Mouse (Mus musculus) urinary bladder, postnatal 4 days (tissue): Measurements from ENCODE around the gene Rusc1.
"Not testable (repeated sequence)": the region's sequence is repeated elsewhere in the genome, so short reads cannot be mapped to it uniquely, and the experiment has no call there.

ENCODE experiments used
- DNase-seq, 2 experiments: peaks; one replicate each; pipeline ENCODE4 v3.0.0; 2021 to 2022; ENCODE audit warnings: low spot score in 2 of 2

Rusc1 gene

DNA sequence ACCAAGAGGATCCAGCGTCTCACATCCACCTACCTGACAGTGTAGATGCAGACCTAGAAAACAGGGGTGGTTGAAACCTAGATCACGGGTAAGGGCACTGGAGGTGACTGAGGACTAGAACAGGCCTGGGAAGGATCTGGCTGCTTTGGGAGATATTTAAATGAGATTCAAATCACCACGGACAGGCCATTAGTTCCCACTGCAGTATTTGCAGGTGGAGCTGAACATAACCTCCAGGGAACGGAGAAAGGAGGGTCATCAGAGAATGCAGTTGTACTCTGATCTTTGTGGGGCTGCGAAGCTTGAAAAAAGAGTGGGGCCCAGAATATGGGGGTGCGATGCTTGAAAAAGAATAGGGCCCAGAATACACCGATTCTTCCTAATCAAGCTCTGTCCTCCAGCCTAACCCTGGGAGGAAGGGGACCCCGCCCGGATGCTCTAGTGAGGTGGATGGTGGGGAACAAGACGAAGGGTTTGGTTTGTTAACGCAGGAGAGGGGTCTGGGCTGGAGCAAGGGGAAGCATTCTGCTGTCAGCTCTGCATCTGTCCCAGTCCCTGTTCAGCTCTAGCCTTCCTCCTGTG, 511 bp downstream of the Rusc1 start:
- DNase-seq: no peak

DNA sequence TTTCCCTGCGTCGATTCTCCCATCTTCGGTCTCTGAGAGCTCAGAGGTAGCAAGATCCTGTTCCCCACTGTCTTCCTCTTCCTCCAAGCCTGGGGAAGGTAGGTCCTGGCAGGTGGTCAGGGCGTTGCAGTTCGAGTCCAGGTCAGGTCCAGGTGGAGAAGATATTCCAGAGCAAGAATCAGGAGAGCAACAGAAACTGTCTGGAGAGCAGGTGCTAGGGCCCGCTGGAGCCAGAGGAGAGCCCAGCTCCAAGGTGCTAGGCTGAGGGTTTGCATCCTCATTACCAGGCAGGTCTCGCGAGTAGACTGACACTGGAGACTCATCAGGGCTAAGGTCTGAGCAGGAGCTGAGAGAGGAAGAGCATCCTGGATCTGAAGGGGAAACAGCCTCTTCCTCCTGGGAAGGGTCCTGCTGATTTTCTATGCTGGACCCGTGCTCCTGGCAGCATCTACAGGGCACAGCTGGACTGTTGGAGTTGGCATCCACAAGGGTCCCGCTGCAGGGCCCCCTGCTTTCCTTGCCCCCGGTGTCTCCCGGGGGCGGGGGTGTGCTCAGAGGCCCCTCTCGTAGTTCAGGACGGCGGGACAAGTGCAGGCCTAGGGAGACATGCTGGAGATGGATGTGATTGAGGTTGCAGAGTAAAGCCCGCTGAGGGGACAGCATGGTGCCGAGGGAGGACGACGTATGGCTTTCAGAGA, 1.2 kb downstream of the Rusc1 start:
- DNase-seq: no peak

DNA sequence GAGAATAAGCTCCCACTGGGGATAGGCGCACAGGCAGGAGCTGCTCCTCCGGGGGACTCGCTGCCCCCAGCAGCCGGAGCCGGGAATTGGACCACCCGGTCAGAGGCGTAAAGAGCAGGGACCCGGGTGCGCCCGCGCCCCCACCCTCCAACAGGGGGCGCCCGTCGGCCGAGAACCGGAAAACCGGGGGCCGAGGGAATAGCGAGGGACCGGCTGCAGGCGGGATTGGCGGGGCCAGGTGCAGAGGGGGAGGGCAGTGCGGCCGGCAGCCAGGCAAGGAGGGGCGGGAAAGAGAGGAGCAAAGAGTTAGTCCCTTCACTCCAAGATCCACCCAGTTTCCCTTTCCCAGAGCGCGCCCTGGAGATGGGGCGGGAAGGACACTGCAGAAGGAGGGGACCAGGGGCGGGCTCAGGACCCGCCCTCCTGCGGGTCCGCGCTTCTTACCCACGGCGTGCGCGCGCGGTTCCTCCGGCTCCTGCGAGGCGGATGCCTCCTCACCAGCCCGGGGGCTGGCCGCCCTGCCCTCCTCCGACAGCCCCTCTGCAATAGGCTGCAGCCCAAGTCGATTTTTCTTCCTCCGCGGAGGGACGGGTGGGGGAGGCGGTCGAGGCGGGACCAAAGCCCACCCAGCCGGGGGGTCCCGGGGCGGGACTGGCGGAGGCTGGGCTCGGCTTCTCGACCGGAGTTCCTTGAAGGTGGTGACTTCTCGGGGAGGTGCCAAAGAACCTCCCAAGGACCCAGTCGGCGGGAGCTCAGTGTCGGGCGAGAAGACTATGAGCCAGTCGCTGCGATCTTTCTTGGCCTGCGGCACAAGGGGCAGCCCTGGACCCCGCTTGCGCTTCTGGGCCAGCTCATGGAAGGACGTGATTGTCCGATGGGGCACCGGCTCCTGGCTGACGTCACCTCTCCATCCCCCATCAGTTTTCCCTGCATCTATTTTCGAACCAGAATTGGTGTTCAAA, 2.1 kb downstream of the Rusc1 start:
- DNase-seq: peak; percentile 79 to 80

DNA sequence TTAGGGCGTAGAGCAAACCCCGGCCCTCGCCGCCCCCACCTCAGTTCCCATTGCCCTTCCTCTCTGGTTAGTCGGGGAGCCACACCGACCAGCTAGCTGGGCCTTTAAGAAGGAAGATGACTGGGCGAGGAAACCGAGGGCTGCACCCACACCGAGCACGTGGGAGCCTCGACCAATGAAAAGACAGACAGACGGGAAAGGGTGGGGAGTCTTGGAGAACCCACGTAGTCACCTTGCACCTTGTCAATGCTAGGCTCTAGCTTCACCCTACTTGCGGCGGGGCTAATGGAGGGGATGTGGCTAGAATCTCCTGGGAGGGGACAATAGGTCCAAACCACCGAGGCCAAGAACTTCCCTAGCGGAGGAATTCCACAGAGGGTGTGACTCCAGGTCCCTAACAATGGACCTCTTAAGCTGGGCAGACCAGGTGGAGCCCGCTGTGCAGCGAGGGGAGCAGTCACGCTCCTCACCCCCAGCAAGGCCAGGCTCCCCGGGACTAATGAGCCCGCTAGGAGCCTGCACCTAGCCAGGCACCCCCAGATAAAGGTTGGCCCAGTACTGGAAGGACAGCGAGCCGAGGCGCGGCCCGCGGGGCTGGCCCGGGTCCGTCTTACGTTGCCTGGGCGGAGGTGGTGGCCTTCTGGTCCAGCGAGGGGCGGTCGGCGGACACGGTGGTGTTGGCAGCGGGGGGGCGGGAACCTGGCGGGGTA, 3.1 kb downstream of the Rusc1 start:
- peak; percentile 78 for DNase-seq

DNA sequence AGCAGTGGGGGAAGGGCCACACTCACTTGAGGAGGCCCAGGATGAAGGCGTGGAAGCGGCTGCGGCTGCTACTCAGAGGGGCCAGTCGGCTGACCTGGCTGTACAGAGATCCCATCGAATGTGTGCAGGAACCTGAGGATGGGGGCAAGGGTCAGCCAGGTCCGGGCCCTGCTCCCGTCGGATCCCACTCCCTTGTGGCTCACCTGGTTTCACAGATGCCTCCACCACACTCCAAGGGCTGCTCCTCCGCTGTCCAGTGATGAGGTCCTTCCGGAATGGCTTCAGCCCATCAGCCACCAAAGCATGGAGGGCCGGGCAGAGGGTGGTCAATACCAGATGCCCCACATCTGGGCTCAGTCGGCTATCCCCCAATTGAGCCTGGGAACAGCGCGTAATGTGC, 4.1 kb downstream of the Rusc1 start:
- no peak for DNase-seq

DNA sequence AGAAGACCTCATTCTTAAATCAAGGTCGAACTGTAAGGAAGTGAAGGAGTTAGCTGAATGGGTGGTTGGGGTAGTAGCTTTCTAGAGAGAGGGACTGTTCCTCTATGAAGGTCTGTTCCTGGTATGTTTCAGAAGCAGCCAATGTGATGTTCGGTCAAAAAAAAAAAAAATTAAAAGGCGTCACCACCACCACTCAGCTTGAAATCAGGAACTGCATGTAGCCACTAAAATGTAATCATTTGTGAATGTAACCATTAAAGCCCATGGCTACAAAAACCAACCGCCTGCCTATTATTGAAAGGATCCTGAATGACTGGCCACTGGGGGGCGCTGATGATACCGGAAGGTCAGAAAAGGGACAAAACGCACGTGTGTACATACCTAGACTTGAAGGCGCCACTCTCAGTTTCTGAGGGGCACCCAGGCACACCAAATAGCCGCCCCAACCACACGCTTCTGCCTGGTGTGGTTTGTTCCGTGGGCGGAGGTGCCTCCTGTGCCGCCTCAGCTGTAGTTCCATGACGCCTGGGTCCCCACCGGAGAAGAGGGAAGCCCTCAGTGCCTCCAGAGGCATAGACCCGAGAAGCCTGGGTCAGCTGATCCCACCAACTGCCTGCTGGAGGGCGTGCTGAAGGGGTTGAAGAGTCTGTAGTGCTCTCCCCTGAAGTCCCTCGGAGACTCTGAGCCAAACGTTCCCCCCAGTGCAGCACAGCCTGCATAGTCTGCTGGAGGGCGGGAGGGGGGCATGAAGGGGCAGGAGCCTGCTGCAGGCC, 5.6 kb downstream of the Rusc1 start:
- peak; percentile 71 to 91 for DNase-seq

DNA sequence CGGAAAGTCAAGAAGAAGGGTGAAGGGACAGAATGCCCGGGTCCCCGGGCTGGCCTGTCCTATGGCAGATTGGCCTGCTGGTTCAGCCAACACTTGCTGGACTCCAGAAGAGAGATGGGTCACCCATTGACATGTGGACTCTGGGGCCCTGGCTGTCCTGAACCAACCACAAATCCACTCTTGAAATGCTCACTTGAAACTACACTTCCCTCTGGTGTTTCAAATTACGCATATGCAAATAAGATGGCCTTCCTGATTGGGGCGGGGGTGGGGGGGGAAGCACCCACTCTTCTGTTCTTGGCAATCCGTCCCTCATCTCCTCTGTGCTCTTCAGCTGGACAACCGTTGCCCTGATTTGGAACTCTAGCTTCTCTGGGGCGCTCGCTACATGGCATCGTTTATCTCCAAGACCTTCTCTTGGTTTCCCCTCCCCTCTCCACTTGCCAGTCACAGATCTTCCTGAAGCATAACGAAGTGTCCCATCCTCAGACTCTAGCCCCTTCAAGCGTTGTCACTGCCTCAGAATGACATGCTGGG, 8.4 kb downstream of the Rusc1 start:
- no peak for DNase-seq

DNA sequence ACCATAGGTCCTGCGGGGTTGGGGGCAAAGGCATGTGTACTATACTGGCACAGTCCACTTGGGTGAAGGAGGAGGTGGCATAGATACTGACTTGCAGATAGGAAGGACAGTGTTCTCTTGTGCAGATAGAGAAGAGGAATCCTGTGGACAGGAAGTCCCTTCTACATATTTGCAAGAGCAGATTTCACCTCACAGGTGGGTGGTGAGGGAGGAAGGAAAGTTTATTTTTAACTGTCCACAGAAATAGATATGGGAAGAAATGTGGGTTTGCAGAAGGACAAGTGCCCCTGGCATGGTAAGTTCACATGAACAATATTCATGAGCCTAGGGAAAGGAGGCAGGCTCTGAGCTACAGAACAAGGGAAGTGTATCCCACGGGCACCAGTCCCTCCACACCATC, 9.0 kb downstream of the Rusc1 start:
- no peak for DNase-seq

DNA sequence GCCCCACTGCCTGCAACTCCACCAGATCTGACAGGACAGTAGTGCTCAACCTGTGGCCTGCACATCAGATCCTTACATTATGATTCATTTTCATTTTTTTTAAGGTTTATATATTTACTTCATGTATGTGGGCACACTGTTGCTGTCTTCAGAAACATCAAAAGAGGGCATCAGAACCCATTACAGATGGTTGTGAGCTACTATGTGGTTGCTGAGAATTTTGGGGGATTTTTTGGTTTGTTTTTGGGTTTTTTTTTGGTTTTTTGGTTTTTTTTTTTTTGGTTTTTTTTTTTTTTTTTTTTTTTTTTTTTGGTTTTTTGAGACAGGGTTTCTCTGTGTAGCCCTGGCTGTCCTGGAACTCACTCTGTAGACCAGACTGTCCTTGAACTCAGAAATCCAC, 10.8 kb downstream of the Rusc1 start:
- DNase-seq: not testable (repeated sequence)

DNA sequence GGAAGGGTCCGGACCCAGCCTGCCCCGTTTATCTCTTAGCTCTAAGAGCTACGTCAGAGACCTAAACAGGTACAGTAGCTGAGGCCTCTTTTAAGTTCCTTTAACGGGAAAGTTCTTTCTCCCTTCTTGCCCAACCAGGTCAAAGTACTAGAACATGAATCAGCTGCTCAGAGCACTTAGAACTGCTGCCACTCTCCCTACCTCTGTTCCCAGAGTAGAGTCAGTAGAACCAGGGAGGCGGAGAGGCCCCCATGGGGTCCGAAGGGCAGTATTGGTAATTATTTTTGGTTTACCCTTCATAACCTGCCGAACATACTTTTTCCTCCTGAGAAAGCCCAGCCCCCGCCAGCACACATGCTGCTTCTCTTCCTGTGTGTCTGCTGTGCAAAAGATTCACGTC, 15.7 kb downstream of the Rusc1 start:
- DNase-seq: no peak

DNA sequence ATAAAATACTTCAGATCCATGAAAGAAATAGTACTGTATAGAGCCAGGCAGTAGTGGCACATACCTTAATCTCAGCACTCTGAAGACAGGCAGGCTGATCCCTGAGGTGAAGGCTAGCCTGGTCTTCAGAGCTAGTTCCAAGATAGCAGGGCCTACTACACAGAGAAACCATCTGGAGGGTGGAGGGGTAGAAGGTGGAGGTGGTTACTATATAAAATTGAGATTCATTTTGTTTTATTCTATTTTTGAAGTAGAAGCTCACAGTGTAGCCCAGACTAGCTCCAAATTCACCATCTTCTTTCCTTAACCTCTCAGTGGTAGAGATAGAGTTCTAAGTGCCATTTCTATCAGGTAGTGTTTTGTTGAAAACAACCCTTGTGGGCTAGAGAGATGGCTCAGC, 25.8 kb downstream of the Rusc1 start:
- no peak for DNase-seq

DNA sequence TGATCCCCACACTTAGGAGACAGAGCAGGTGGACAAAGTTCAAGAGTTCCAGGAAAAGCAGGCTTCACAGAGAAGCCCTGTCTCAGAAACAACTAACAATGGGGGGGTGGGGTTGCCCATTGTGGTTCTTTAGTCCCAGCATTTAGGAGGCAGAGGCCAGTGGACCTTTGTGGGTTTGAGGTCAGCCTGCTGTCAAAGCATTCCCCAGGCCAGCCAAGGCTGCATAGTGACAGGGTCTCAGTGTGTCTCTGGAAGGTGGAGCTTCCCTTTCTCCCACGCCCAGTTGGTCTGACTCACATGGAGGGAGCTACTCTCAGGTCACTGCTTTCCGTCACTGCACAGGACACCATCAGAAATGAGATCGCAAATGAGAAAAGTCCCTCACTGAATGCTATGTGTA, 31.4 kb downstream of the Rusc1 start:
- no peak for DNase-seq

DNA sequence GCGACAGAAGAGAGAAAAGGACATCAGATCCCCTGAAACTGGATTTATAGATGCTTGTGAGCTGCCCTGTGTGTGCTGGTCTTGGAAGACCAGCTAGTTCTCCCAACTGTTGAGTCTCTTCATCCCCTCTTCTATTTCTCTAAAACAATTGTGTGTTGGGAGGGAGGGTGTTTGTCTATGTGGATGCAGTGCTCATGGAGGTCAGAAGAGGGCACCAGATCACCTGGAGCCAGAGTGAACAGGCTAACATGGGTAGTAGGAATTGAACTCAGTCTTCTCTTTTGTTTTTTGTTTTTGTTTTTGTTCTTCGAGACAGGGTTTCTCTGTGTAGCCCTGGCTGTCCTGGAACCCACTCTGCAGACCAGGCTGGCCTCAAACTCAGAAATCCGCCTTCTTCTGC, 34.3 kb downstream of the Rusc1 start:
- no peak for DNase-seq

DNA sequence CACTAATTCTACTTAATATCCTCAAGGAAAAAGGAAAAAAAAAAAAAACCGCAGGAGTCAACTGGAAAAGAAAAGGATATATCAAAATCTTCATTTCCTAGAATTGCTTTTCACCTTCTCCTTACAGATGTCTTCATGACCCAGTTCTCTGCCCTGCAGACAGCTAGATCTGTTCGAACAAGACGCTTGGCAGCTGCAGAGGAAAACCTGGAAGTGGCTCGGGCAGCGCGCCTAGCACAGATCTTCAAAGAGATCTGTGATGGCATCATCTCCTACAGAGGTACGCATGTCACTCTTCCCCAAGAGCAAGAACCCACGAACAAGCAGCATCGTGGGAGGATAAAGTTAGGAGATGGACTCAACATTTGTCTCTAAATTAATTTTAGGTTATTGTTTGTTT, 34.8 kb downstream of the Rusc1 start:
- DNase-seq: no peak

DNA sequence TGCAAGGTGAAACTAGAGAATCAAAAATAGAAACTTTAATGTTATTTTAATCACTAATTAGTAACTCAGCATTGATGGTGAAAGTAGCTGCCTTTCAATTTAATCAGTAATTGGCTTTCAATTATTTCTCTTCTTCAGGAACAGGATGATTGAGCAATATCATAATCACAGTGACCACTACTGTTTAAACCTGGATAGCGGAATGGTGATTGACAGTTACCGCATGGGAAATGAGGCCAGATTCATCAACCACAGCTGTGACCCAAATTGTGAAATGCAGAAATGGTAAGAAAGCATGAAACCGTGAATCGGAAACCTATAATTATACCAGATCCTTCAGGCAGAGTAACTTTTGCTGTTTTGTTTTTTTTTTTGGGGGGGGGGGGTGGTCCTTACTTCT, 49.8 kb downstream of the Rusc1 start:
- no peak for DNase-seq
